Mouse (Mus musculus) embryonic facial prominence, embryonic 12.5 days (tissue): ENCODE data around the gene Foxs1. TPM values are rescaled to one million over a fixed set of nuclear protein-coding genes. Genes with fewer than 3 reads are reported as not detected.

ENCODE experiments used
- ATAC-seq: fragments of 200-750 bp; cut with Nextera tagmentation; 2 replicates; pipeline ENCODE4 v1.8.0; 2017; ENCODE audit not compliant: insufficient number of reproducible peaks, insufficient read depth, low FRiP score, low TSS enrichment
- H3K27ac ChIP-seq: fragments of 300-500 bp; sonication (generic); 2 replicates; pipeline ENCODE4 v1.5.1; 2016; ENCODE audit warnings: mild to moderate bottlenecking
- H3K27me3 ChIP-seq: fragments of 300-500 bp; sonication (generic); 2 replicates; pipeline ENCODE4 v1.6.1; 2016; ENCODE audit warnings: mild to moderate bottlenecking, moderate library complexity
- H3K36me3 ChIP-seq: fragments of 300-500 bp; sonication (generic); 2 replicates; pipeline ENCODE4 v1.6.1; 2016; ENCODE audit warnings: mild to moderate bottlenecking
- H3K4me1 ChIP-seq: fragments of 300-500 bp; sonication (generic); 2 replicates; pipeline ENCODE4 v1.6.1; 2016
- H3K4me2 ChIP-seq: fragments of 300-500 bp; sonication (generic); replicated peaks from 2 replicates; pipeline ENCODE4 v1.6.1; 2016; ENCODE audit warnings: mild to moderate bottlenecking, moderate library complexity
- H3K4me3 ChIP-seq: fragments of 300-500 bp; sonication (generic); 2 replicates; pipeline ENCODE4 v1.5.1; 2016; ENCODE audit warnings: mild to moderate bottlenecking
- H3K9ac ChIP-seq: fragments of 300-500 bp; sonication (generic); 2 replicates; pipeline ENCODE4 v1.6.1; 2016; ENCODE audit warnings: mild to moderate bottlenecking, moderate library complexity
- H3K9me3 ChIP-seq: fragments of 300-500 bp; sonication (generic); 2 replicates; pipeline ENCODE4 v1.6.1; 2016; ENCODE audit warnings: mild to moderate bottlenecking, moderate library complexity
- WGBS: fragments of 180-500 bp; shearing (Covaris S2); methylation state at CpG from one replicate; pipeline ENCODE4 v1.1.7; 2016; 5-methylcytosine and 5-hydroxymethylcytosine counted together
- polyA plus RNA-seq: library from polyadenylated mRNA; unstranded; fragments of >200 nt; fragmentation: Nextera tagmentation; extraction: Ambion mirVana; gene quantifications from 2 replicates; pipeline ENCODE4 v1.2.1, GENCODE M21; 2016

The Foxs1 gene
- polyA plus RNA-seq: 0.80 and 0.84 TPM in 2 replicates

GRCm38 (mm10) chr2:152933048-152933447 lies at the start of gene Foxs1:
TSS of gene Foxs1 (minus strand) at chr2:152933208.
- no peak within 1 kb of the TSS for H3K4me2 ChIP-seq
- H3K9me3 ChIP-seq: no peaks in the 10 kb centered on the region
- 0 out of 2 replicates have a peak, but pooled peaks cover 2% of the 10 kb centered on the region for H3K4me1 ChIP-seq
- H3K27me3 ChIP-seq: 0 out of 2 replicates have a peak, but pooled peaks cover 5% of the 10 kb centered on the region
- H3K4me3 ChIP-seq: no peak within 1 kb of the TSS
- no peak for ATAC-seq
- 33% methylated on average over 9 of the region's 9 CpGs for WGBS
- H3K36me3 ChIP-seq: no peaks in the 10 kb centered on the region
- no peak within 1 kb of the TSS for H3K27ac ChIP-seq
- no peak within 1 kb of the TSS for H3K9ac ChIP-seq

- H3K4me3 ChIP-seq: no peak overlapping the region
Measured at GRCm38 (mm10) chr2:152976991-152977390, 44.0 kb upstream of the Foxs1 start.

GRCm38 (mm10) chr2:152965555-152965954 lies 32.5 kb upstream of the Foxs1 start:
- no peak overlapping the region for H3K4me3 ChIP-seq
- no peaks in the 10 kb centered on the region; the same call in 1 of the 2 replicates for H3K4me1 ChIP-seq
- H3K27ac ChIP-seq: no peak overlapping the region
- WGBS: 53% methylated on average over 4 of the region's 4 CpGs
- H3K9me3 ChIP-seq: no peaks in the 10 kb centered on the region
- ATAC-seq: no peak
- no peaks in the 10 kb centered on the region for H3K36me3 ChIP-seq
- H3K4me2 ChIP-seq: no peak overlapping the region
- no peak overlapping the region for H3K9ac ChIP-seq
- no peaks in the 10 kb centered on the region for H3K27me3 ChIP-seq

More at GRCm38 (mm10) chr2:152976991-152977390, 44.0 kb upstream of the Foxs1 start:
- H3K9me3 ChIP-seq: no peaks in the 10 kb centered on the region
- no peaks in the 10 kb centered on the region for H3K36me3 ChIP-seq
- no peak overlapping the region for H3K9ac ChIP-seq
- ATAC-seq: no peak
- H3K27me3 ChIP-seq: no peaks in the 10 kb centered on the region
- no peaks in the 10 kb centered on the region for H3K4me1 ChIP-seq
- WGBS: 55% methylated on average over 3 of the region's 3 CpGs
- H3K27ac ChIP-seq: no peak overlapping the region
- H3K4me2 ChIP-seq: no peak overlapping the region

GRCm38 (mm10) chr2:152962091-152962793 lies 29.2 kb upstream of the Foxs1 start, which contains the start of gene Ttll9:
TSS of gene Ttll9 (plus strand) at chr2:152962485.
- Histone ChIP-seq H3K27me3 (0 out of 2 replicates have a peak, but pooled peaks cover 1% of the 10 kb centered on the region), H3K36me3 (no peaks in the 10 kb centered on the region), H3K4me1 (no peaks in the 10 kb centered on the region; the same call in 1 of the 2 replicates), H3K4me3 (peak within 1 kb of the TSS; percentile 45), H3K27ac (no peak within 1 kb of the TSS), H3K9me3 (no peaks in the 10 kb centered on the region), H3K9ac (peak within 1 kb of the TSS; percentile 54), H3K4me2 (peak within 1 kb of the TSS; percentile 62)
- WGBS: 3% methylated on average over 34 of the region's 34 CpGs
- peak; percentile 87 for ATAC-seq

GRCm38 (mm10) chr2:152958116-152958515 lies 25.1 kb upstream of the Foxs1 start:
- Histone ChIP-seq H3K27ac (no peak overlapping the region), H3K36me3 (no peaks in the 10 kb centered on the region), H3K9ac (no peak overlapping the region), H3K4me2 (no peak overlapping the region), H3K27me3 (0 out of 2 replicates have a peak, but pooled peaks cover 10% of the 10 kb centered on the region), H3K9me3 (no peaks in the 10 kb centered on the region), H3K4me1 (no peaks in the 10 kb centered on the region; the same call in 1 of the 2 replicates), H3K4me3 (no peak overlapping the region)
- ATAC-seq: no peak
- WGBS: 69% methylated on average over 3 of the region's 3 CpGs

- H3K4me2 ChIP-seq: peak overlapping the region; percentile 82
- 0 out of 2 replicates have a peak, but pooled peaks cover 7% of the 10 kb centered on the region for H3K4me1 ChIP-seq
- no peak overlapping the region for H3K27ac ChIP-seq
- H3K9me3 ChIP-seq: no peaks in the 10 kb centered on the region
- H3K4me3 ChIP-seq: peak overlapping the region; percentile 63
- no peaks in the 10 kb centered on the region for H3K36me3 ChIP-seq
- 18% methylated on average over 13 of the region's 13 CpGs for WGBS
- H3K9ac ChIP-seq: peak overlapping the region; percentile 64; the same call in 1 of the 2 replicates
- ATAC-seq: no peak
- peaks cover 54% of the 10 kb centered on the region for H3K27me3 ChIP-seq
Measured at GRCm38 (mm10) chr2:152951850-152952720, 19.1 kb upstream of the Foxs1 start.

DNA sequence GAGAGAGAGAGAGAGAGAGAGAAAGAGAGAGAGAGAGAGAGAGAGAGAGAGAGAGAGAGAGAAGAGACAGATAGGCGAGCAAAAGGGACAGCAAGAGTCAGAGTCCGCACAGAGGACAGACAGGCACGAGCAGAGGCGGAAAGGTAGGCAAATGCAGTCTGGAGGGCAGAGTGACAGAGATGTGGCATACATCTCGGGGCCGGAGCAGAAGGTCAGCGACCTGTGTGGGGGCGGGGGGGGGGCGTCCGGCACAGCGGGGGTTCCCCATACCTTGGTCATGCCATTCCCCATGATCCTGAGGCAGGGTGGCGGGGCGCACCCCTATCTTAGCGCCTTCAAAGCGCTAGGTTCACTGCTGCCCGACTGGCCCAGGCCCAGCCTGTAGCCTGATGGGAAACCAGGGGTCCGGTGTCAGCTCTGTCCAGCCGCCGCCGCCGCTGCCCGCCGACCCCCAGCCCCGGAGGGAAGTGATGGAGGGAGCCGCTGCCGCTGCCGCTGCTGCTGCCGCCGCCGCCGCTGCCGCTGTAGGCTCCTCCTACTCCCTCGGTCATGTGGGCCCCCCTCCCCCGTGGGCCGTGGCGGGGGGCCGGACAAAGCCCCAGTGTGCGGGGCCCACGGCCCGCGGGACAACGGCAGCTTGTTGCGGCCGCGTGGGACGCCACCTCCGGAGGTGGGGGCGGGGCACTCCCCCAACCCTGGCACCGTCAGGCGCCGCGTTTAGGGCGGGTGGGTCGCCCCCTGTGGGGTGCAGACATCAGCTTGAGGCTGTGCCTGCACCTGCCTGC lies 18.2 kb upstream of the Foxs1 start, which contains the start of gene Dusp15:
TSS of gene Dusp15 (minus strand) at position 634 of the 785 bp plus-strand sequence.
- H3K27ac ChIP-seq: no peak within 1 kb of the TSS
- ATAC-seq: peak; percentile 43; the same call in 1 of the 2 replicates

GRCm38 (mm10) chr2:152950358-152951064 lies 17.5 kb upstream of the Foxs1 start:
- WGBS: 34% methylated on average over 11 of the region's 11 CpGs
- no peak overlapping the region for H3K9ac ChIP-seq
- H3K4me3 ChIP-seq: peak overlapping the region; percentile 63
- no peak overlapping the region for H3K27ac ChIP-seq
- H3K36me3 ChIP-seq: no peaks in the 10 kb centered on the region
- H3K27me3 ChIP-seq: peaks cover 62% of the 10 kb centered on the region
- 0 out of 2 replicates have a peak, but pooled peaks cover 7% of the 10 kb centered on the region for H3K4me1 ChIP-seq
- no peak for ATAC-seq
- H3K4me2 ChIP-seq: peak overlapping the region; percentile 82
- H3K9me3 ChIP-seq: no peaks in the 10 kb centered on the region

More for the DNA sequence above, 18.2 kb upstream of the Foxs1 start, which contains the start of gene Dusp15:
- Histone ChIP-seq H3K4me1 (0 out of 2 replicates have a peak, but pooled peaks cover 7% of the 10 kb centered on the region), H3K9me3 (no peaks in the 10 kb centered on the region), H3K9ac (peak within 1 kb of the TSS; percentile 64), H3K36me3 (no peaks in the 10 kb centered on the region), H3K27me3 (peaks cover 58% of the 10 kb centered on the region), H3K4me3 (peak within 1 kb of the TSS; percentile 63), H3K4me2 (peak within 1 kb of the TSS; percentile 82)
- WGBS: under 1% methylated on average over 49 of the region's 54 CpGs

DNA sequence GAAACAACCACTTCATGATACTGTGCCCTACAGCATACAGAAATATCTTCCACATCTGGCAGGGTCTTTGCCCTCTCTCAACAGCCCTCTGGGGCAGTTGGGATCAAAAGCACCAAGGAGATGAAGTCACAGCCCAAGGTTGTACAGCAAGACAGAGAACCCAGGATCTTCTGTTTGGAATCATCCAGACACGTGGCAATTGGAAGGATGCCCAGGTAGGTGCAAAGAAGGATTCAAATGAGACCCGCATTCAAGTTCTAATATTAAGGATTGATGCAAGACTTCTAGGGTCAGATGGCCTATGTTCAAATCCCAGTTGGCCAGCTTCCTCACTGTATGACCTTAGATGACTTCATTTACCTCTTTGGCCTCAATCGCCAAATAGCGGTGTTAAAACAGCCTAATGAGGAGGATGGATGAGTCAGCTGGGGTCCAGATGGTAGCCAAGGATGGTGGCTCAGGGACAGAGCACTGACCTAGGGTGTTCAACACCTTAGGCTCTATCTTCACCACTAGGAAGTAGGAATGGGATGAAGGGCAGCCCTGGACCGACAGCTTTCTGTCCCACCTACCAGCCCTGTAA lies 15.5 kb upstream of the Foxs1 start:
- ATAC-seq: no peak
- Histone ChIP-seq H3K4me1 (peaks cover 8% of the 10 kb centered on the region; the same call in 1 of the 2 replicates), H3K9me3 (no peaks in the 10 kb centered on the region), H3K9ac (no peak overlapping the region), H3K27me3 (peaks cover 79% of the 10 kb centered on the region), H3K27ac (no peak overlapping the region), H3K36me3 (no peaks in the 10 kb centered on the region), H3K4me3 (no peak overlapping the region), H3K4me2 (no peak overlapping the region)
- 85% methylated on average over 5 of the region's 5 CpGs for WGBS

DNA sequence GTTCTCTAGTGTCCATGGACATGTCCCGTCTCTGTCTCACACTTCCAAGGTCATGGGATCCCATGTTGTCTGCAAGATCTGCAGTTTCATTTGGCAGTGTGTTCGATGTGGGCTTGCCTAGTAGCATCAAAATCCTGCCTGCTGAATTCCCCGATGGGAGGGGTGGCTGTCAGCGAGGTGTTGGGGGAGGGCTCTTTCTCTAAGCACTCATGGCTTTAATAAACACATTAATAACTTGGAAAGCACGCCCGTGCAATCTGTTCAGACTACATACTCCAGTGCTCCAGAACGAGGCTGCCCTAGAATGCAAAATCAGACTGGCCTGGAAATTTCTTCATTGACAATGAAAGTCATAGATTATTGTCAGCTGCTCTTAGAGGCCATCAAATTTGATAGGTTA lies 14.1 kb upstream of the Foxs1 start:
- no peak overlapping the region for H3K27ac ChIP-seq
- H3K4me1 ChIP-seq: peaks cover 18% of the 10 kb centered on the region
- WGBS: 53% methylated on average over 7 of the region's 7 CpGs
- ATAC-seq: no peak
- H3K36me3 ChIP-seq: no peaks in the 10 kb centered on the region
- H3K4me3 ChIP-seq: no peak overlapping the region
- H3K27me3 ChIP-seq: peaks cover 86% of the 10 kb centered on the region
- no peaks in the 10 kb centered on the region for H3K9me3 ChIP-seq
- no peak overlapping the region for H3K4me2 ChIP-seq
- no peak overlapping the region for H3K9ac ChIP-seq
